Mouse (Mus musculus) adrenal gland, postnatal 4 days (tissue): ENCODE data around the gene Ccser1. TPM values are rescaled to one million over a fixed set of nuclear protein-coding genes. Genes with fewer than 3 reads are reported as not detected.
"Not testable (repeated sequence)": the region's sequence is repeated elsewhere in the genome, so short reads cannot be mapped to it uniquely, and the experiment has no call there.

Source experiments
- DNase-seq, 2 experiments: peaks; one replicate each; pipeline ENCODE4 v3.0.0; 2021 to 2022; ENCODE audit warnings: low spot score in 2 of 2, mixed read lengths in 2 of 2
- total RNA-seq, 2 experiments: library from RNA; stranded (reverse); gene quantifications; 2 replicates each; pipeline ENCODE4 v1.2.3; 2021

Ccser1 gene
- total RNA-seq, 2 experiments from 2014 or later: 6.9 to 14.3 TPM

DNA sequence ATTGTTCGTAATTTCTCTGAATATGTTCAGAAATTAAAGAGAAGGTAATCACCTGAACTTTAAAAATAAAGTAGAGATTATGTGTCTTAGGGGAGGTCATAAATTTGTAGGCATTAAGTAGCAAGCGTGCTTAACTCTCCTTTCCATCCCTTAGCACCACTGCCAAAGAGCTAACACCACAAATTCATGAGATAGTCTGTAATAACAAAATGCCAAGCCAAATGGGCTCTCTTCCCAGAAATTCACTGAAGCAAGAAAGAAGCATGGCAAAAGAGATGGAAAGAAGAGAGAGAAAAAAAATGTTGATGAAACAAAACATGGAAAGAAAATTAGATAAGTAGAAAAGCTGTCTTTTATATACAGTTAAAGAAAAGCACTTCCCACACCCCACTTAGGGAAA lies 796.8 kb downstream of the Ccser1 start:
- no peak for DNase-seq

GRCm38 (mm10) chr6:61978379-61978778 lies 798.3 kb downstream of the Ccser1 start:
- DNase-seq: no peak

DNA sequence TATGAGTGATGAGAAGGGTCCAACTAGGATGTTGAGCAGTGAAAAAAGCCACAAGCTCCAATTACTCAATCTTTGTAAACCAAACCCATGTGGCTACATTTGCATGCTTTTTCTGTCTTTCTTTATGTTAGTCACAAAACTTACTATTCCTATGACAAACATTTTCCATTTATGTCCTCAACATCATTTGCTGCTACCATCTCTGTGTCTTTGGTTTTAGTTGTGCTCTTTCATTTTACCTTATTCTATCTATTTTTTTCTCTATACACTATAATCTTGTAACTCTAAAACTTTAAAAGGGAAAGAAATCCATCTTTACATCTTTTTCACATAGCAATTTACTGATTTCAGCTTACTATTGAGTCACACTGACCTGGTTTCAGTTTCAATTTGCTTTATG lies 834.2 kb downstream of the Ccser1 start:
- no peak for DNase-seq

DNA sequence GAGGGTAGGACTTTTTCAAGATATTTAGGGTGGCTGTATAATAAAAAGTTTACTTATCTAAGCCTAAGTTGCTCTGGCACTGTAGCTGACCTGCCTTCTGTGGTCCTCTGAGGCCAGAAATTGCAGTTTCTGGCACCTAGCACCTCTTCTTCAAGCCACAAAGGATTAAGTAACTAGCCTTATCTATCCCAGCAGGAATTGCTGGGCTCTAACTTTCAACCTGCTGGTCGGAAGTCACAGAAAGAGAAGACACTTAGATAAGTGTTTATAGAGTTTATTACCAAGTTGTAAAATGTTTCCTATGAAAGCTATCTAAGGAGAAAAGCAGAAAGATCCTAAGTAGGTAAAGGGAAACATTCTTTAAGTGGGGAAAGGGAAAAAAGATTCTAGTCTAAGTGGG lies 864.3 kb downstream of the Ccser1 start:
- no peak for DNase-seq

DNA sequence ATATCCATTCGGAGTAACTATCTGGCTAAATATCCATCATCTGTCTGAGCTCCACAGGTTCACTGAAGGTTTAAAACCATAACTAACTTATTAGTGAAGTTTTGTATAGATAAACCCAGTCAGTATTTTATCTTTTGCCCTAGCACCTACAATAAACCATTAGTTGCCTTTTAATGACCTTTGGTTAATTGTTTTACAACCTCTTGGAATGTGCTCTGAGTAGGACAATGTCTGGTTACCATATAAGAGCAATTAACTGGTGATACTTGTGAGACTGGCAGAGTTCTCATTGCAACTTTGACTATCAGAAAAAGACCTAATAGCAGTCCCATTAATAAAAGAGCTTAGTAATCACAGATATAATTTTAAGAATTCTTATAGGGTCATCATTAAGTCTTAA lies 864.9 kb downstream of the Ccser1 start:
- DNase-seq: not testable (repeated sequence)

DNA sequence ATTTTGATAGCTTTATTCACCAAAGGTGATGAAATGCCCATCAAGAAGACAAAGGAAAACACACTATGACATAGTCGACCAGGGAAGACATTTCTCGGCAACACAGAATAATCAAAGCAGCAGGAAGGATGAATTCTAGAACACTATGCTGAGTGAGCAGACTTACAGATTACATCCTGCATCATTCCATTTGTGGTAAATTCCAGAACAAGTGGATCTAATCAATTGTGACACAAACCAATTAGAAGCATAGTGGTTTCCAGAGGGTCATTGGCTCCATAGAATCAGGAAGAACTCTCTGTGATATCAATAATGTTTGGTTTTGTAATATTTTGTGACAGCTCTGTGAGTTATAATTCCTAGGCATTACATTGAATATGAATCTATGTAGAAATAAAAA lies 875.2 kb downstream of the Ccser1 start:
- DNase-seq: no peak

GRCm38 (mm10) chr6:62066363-62067023 lies 886.4 kb downstream of the Ccser1 start:
- DNase-seq: no peak

GRCm38 (mm10) chr6:62067024-62067380 lies 886.9 kb downstream of the Ccser1 start:
- no peak for DNase-seq

GRCm38 (mm10) chr6:62105464-62105863 lies 925.3 kb downstream of the Ccser1 start:
- DNase-seq: no peak

DNA sequence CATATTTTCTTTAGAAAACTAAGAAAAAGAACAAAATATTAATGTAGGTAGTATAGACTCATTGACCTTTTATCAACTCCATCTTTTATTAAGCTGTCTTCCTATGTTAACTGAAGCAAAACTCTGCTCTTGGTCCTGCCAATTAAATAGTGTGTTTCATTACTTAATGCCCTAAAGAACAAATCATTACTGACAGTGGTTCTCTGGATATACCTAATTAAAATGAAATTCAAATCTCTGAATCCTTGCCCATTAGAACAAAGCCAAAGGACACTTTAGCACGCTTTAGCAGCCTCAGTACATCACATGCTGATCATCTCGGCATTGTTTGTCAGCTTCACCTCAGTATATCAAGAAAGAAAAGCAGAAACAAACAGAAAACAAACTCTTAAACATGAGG lies 952.4 kb downstream of the Ccser1 start:
- no peak for DNase-seq

- DNase-seq: no peak
Measured at GRCm38 (mm10) chr6:62160320-62160719, 980.2 kb downstream of the Ccser1 start.

DNA sequence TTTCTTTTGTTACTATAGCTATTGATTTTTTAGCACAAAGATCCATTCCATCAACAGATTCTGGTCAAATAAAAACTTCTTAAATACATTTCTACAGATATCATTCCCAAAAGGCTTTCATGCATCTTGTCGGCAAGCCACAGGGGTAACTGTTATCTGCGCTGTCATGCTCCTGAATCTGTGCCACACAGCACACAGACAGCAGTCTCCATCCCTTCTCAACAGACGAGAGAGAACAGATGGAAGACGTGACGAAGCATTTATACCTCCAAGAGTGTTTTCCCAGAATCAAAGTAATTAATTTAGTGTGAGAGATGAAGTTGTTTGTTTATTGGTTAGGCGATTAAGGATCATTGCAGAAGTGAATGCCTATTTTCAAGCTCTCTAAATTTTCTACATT lies 982.5 kb downstream of the Ccser1 start:
- no peak for DNase-seq

DNA sequence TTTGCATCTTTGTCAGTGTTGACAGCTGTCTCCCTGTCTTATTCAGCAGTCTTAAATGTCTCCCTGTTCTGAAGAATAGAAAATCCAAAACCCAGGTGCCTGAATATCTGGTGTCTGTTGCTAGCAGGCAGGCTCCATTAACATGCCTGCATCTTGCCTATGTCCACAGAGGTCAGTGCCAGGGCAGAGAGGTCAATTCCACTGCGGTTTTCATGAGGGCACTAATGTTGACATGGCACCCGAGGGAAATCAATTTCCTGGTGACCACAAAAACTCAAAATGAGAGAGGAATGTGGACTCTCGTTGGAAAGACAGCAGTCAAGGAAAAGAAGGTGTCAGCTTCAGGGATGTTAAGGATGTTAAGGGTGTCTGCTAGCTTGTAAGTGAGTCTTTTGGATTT lies 983.7 kb downstream of the Ccser1 start:
- DNase-seq: no peak

DNA sequence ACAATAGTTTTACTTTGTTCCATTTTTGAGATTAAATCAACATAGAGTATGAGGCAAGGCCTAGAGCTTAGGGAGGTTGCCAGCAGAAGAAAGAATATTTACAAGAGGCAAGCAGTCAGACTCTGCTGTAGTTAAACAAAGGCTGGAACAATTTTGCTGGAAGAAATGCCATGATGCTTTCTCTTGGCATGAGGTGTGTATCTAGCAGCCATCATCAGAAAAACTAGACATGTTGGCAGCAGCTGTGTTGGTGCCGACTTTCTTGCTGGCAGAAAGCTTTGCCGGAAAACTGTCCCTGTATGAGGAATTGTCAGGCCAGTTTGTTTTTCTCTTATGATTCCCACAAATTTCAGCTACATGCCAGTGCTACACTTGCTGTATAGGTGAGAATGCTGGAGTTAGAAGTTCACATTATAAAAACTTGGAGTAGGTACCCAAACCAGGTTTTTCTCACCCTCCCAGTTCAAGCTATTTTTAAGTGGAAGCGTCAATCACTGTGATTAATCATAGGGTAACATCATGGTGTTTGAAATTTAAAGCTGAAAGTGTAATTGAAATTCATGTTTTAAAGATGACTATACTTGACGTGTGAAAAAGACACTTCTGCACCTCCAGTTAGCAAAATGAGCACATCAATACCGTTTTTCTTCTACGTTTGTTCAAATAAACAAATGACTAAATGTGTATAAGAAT lies 1016.5 kb downstream of the Ccser1 start:
- DNase-seq: no peak

DNA sequence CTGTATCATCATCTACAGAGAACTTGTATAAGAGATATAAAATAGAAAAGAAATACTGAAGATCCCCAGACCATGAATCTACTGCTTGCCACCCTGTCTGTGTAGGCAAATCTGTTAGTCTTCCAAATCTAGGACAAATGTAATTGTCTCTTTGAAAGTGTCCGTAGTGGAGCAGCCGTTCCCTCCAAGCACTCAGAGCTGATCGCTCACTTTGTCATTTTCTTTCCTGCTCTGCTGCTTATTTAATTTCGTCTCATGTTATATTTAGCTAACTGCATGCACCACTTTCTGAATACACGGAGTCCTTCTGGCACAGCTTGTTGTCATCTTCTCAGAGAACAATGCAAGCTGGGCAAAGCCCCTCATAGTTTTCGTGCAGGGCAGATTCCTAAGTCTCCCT lies 1018.6 kb downstream of the Ccser1 start:
- DNase-seq: no peak

GRCm38 (mm10) chr6:62205013-62205412 lies 1024.9 kb downstream of the Ccser1 start:
- no peak for DNase-seq

DNA sequence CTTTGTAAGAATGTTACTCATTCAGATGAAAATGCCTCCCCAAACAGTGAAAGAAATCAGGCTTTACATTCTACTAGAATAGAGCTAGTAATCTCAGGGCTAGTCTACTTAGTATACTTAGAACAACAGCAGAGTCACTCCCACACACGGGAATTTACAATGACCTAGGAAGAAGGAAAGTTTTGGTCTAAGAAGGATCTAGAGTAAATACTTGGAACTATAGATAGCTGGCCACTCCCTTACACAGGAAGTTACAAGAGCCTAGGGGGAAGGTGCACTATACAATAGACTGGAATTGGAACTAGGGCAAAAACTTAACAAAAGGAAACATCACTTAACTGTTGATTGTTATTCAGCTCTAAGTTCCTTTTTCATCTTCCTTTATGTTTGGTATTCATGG lies 1041.7 kb downstream of the Ccser1 start:
- DNase-seq: no peak

GRCm38 (mm10) chr6:62263899-62264298 lies 1083.8 kb downstream of the Ccser1 start:
- no peak for DNase-seq

DNA sequence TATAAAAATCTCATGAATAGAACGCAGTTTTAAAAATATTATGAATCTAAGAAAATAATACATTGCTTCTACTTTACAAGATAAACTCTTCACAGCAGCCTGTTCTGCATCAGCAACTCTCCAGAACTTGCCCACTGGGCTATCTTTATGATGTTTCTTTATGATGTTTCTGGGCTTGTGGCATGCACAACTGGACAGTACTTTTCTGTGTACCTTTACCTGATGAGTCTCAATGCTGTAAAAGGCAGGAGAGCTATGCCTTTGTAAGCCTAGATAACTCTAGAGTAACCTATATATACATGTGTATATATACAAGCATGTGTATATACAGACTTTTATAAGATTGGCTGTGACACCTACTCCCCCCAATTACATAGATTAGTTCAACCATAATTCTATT lies 1084.4 kb downstream of the Ccser1 start:
- no peak for DNase-seq

- DNase-seq: no peak
Measured at GRCm38 (mm10) chr6:62281256-62281655, 1101.1 kb downstream of the Ccser1 start.

DNA sequence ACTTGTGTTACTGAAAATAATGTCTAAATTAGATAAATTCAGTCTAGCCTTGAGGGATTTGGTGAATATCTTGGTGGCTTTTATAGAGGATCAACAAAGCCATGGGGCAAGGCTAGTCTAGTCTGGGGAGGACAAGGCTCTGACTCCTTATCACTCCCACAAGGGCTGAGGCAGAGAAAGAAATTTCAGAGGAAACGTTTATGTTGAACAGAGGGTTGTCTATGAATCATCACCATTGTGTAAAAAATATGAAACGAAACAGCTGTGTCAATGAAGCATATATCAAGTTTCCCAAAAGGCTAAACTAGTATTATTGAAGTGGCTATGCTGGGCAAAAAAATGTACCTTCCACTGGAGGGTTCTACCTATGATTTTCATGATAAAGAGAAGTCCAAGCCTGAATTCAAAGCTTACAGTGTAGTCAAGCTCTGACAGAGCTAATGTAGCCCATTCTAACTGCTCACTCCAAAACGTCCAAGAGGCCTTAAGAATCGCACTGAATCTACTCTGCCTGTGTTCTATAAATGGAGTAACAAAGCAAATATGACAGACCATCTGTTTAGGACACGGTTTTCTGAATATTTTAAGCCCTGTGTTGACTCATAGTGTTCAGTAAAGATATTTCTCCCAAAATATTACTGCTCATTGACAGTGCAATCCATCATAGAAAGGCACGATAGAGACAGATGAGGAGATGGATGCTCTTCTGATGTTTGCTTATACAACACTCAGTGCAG lies 1121.6 kb downstream of the Ccser1 start:
- no peak for DNase-seq

GRCm38 (mm10) chr6:62318627-62319026 lies 1138.5 kb downstream of the Ccser1 start:
- DNase-seq: no peak
